Mouse (Mus musculus) cortical plate, adult 2 months (tissue): ENCODE results near the gene Nipa1. TPM values are rescaled to one million over a fixed set of nuclear protein-coding genes. Genes with fewer than 3 reads are reported as not detected.
"Not testable (repeated sequence)": the region's sequence is repeated elsewhere in the genome, so short reads cannot be mapped to it uniquely, and the experiment has no call there.

Experiments used
- H3K27ac ChIP-seq: fragments of 200-500 bp; 2 replicates; pipeline ENCODE4 v1.5.1; 2012; ENCODE audit warnings: low read length, control low read depth, inconsistent platforms; ENCODE audit not compliant: insufficient read depth
- H3K4me1 ChIP-seq: fragments of 200-500 bp; 2 replicates; pipeline ENCODE4 v1.6.1; 2011; ENCODE audit warnings: low read length; ENCODE audit not compliant: control insufficient read depth, insufficient read depth
- H3K4me3 ChIP-seq: fragments of 200-500 bp; 2 replicates; pipeline ENCODE4 v1.5.1; 2011; ENCODE audit warnings: mild to moderate bottlenecking, low read length, control low read depth; ENCODE audit not compliant: insufficient read depth
- CTCF ChIP-seq: fragments of 200-500 bp; IDR thresholded peaks from 2 replicates; pipeline ENCODE4 v1.5.1; 2011; ENCODE audit warnings: mild to moderate bottlenecking, control low read depth, low read length; ENCODE audit not compliant: insufficient read depth; ENCODE audit errors: extremely low read depth
- POLR2A ChIP-seq: fragments of 200-500 bp; IDR thresholded peaks from 2 replicates; pipeline ENCODE4 v1.6.1; 2011; ENCODE audit warnings: mild to moderate bottlenecking, low read length, control low read depth; ENCODE audit not compliant: insufficient read depth; ENCODE audit errors: extremely low read depth
- polyA plus RNA-seq: library from polyadenylated mRNA; depleted of rRNA; stranded (reverse); fragments of >200 nt; gene quantifications from 2 replicates; pipeline ENCODE4 v1.2.3, GENCODE M21; 2012

Nipa1 gene
- polyA plus RNA-seq, 1 experiment: 34.4 TPM

- Histone ChIP-seq H3K4me3 (no peak overlapping the region), H3K4me1 (no peaks in the 10 kb centered on the region)
- no peak for TF ChIP-seq POLR2A
- no peak for TF ChIP-seq CTCF
Measured at GRCm38 (mm10) chr7:56043577-56044266, 24.0 kb upstream of the Nipa1 start.

GRCm38 (mm10) chr7:56042353-56042752 is 22.6 kb upstream of the Nipa1 start:
- Histone ChIP-seq H3K4me1 (no peaks in the 10 kb centered on the region), H3K27ac (no peak overlapping the region), H3K4me3 (no peak overlapping the region)
- TF ChIP-seq POLR2A (no peak), CTCF (peak; percentile 98)

More at GRCm38 (mm10) chr7:56043577-56044266, 24.0 kb upstream of the Nipa1 start:
- H3K27ac ChIP-seq: no peak overlapping the region

GRCm38 (mm10) chr7:56023586-56023985 is 3.8 kb upstream of the Nipa1 start:
- TF ChIP-seq POLR2A (no peak), CTCF (no peak)
- Histone ChIP-seq H3K4me3 (no peak overlapping the region), H3K4me1 (no peaks in the 10 kb centered on the region), H3K27ac (no peak overlapping the region)

GRCm38 (mm10) chr7:56018972-56019929 is 503 bp downstream of the Nipa1 start:
- H3K27ac ChIP-seq: peak overlapping the region; percentile 93
- peak overlapping the region; percentile 79 for H3K4me3 ChIP-seq
- peak; percentile 53; the same call in 1 of the 2 replicates for TF ChIP-seq POLR2A
- TF ChIP-seq CTCF: no peak
- H3K4me1 ChIP-seq: peaks cover 4% of the 10 kb centered on the region; the same call in 1 of the 2 replicates

DNA sequence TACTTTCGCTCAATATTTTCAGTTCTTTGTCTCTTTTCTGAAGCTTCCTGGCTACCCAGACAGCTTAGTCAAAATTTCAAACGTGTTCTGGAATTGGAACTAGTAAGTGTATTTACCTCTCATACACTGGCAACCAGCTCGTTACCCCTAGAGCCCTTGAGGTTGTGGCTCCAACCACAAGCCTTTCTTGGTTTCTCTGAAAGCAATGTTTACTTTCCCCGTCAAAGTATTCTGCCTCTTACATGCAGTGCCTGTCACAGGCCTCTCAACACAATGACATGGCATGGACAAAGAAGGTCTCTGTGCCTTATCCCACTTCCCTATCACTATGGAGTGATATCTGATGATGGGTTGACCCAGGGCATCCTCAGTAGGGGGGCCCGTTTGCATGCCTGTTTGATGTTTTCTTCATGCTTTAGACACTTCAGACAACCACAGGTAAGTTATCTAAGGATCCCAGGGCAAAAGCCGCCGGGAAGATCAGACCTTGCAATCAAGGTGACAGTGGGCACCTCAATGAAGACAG is 1.2 kb downstream of the Nipa1 start:
- H3K4me3 ChIP-seq: peak overlapping the region; percentile 79
- peaks cover 4% of the 10 kb centered on the region; the same call in 1 of the 2 replicates for H3K4me1 ChIP-seq
- no peak overlapping the region for H3K27ac ChIP-seq
- TF ChIP-seq POLR2A (no peak), CTCF (no peak)

DNA sequence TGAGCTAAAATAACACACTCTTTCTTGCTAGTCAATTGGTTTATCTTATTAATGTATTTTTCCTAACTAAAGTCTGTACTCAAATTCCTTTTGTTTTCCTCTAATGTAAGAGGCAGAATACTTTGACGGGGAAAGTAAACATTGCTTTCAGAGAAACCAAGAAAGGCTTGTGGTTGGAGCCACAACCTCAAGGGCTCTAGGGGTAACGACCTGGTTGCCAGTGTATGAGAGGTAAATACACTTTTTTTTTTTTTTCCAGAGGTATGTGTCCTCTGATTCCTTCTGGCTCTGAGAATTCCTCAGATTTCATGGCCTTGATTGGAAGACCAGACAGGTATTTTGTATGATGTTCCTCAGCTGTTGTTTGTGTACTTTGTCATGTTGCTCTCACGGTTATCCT is 2.0 kb downstream of the Nipa1 start:
- peaks cover 4% of the 10 kb centered on the region; the same call in 1 of the 2 replicates for H3K4me1 ChIP-seq
- TF ChIP-seq CTCF: no peak
- no peak for TF ChIP-seq POLR2A
- peak overlapping the region; percentile 16; the same call in 1 of the 2 replicates for H3K4me3 ChIP-seq
- no peak overlapping the region for H3K27ac ChIP-seq

GRCm38 (mm10) chr7:56015837-56016236 is 3.9 kb downstream of the Nipa1 start:
- Histone ChIP-seq H3K27ac (no peak overlapping the region), H3K4me3 (no peak overlapping the region), H3K4me1 (peaks cover 4% of the 10 kb centered on the region; the same call in 1 of the 2 replicates)
- TF ChIP-seq CTCF: no peak
- no peak for TF ChIP-seq POLR2A

- no peak overlapping the region; the same call in 1 of the 2 replicates for H3K27ac ChIP-seq
Measured at GRCm38 (mm10) chr7:56015172-56015571, 4.6 kb downstream of the Nipa1 start.

GRCm38 (mm10) chr7:56014002-56014702 is 5.6 kb downstream of the Nipa1 start:
- not testable (repeated sequence) for H3K27ac ChIP-seq, H3K4me1 ChIP-seq, H3K4me3 ChIP-seq

More at GRCm38 (mm10) chr7:56015172-56015571, 4.6 kb downstream of the Nipa1 start:
- no peak for TF ChIP-seq CTCF
- TF ChIP-seq POLR2A: no peak
- Histone ChIP-seq H3K4me3 (no peak overlapping the region), H3K4me1 (peaks cover 6% of the 10 kb centered on the region)
